Mouse (Mus musculus) liver, embryonic 11.5 days (tissue): ENCODE results near the gene Trarg1. TPM values are rescaled to one million over a fixed set of nuclear protein-coding genes. Genes with fewer than 3 reads are reported as not detected.

Source experiments
- ATAC-seq: fragments of 200-750 bp; cut with Nextera tagmentation; replicated peaks from 2 replicates; pipeline ENCODE4 v1.8.0; 2017; ENCODE audit warnings: moderate number of reproducible peaks, mild to moderate bottlenecking, moderate TSS enrichment, moderate library complexity; ENCODE audit not compliant: low FRiP score
- DNase-seq: peaks from one replicate; pipeline ENCODE4 v3.0.0-alpha.2; 2017; ENCODE audit warnings: low spot score
- H3K27ac ChIP-seq: fragments of 300-500 bp; sonication (generic); 2 replicates; pipeline ENCODE4 v1.5.1; 2014; ENCODE audit warnings: mild to moderate bottlenecking, low read depth, low read length, control low read depth
- H3K27me3 ChIP-seq: fragments of 300-500 bp; sonication (generic); replicated peaks from 2 replicates; pipeline ENCODE4 v1.6.1; 2014; ENCODE audit warnings: low read length, mixed read lengths; ENCODE audit not compliant: control insufficient read depth, insufficient read depth
- H3K36me3 ChIP-seq: fragments of 300-500 bp; sonication (generic); 2 replicates; pipeline ENCODE4 v1.6.1; 2014; ENCODE audit warnings: mild to moderate bottlenecking, low read length, moderate library complexity, mixed read lengths; ENCODE audit not compliant: control insufficient read depth, insufficient read depth
- H3K4me1 ChIP-seq: fragments of 300-500 bp; sonication (generic); replicated peaks from 2 replicates; pipeline ENCODE4 v1.6.1; 2014; ENCODE audit warnings: low read length, mixed read lengths; ENCODE audit not compliant: control insufficient read depth, insufficient read depth
- H3K4me2 ChIP-seq: fragments of 300-500 bp; sonication (generic); 2 replicates; pipeline ENCODE4 v1.6.1; 2014; ENCODE audit warnings: mild to moderate bottlenecking, control low read depth, moderate library complexity
- H3K4me3 ChIP-seq: fragments of 300-500 bp; sonication (generic); 2 replicates; pipeline ENCODE4 v1.5.1; 2014; ENCODE audit warnings: low read depth, low read length, control low read depth
- H3K9ac ChIP-seq: fragments of 300-500 bp; sonication (generic); 2 replicates; pipeline ENCODE4 v1.6.1; 2014; ENCODE audit warnings: low read depth, low read length, control low read depth
- H3K9me3 ChIP-seq: fragments of 300-500 bp; sonication (generic); 2 replicates; pipeline ENCODE4 v1.6.1; 2016; ENCODE audit warnings: low read length, inconsistent platforms, mixed read lengths; ENCODE audit not compliant: control insufficient read depth
- WGBS: fragments of 180-500 bp; shearing (Covaris S2); extraction: QIAGEN DNeasy Blood & Tissue Kit; methylation state at CpG from one replicate; pipeline ENCODE4 v1.1.7; 2014; 5-methylcytosine and 5-hydroxymethylcytosine counted together
- polyA plus RNA-seq: library from polyadenylated mRNA; unstranded; fragments of >200 nt; fragmentation: Nextera tagmentation; extraction: Ambion mirVana; gene quantifications from 2 replicates; pipeline ENCODE4 v1.2.1, GENCODE M21; 2014

Trarg1 gene
- polyA plus RNA-seq, 1 experiment from 2014 or later: 0.07 TPM

- H3K4me1 ChIP-seq: no peaks in the 10 kb centered on the region
- no peak overlapping the region for H3K9ac ChIP-seq
- no peaks in the 10 kb centered on the region for H3K9me3 ChIP-seq
- no peak overlapping the region for H3K4me3 ChIP-seq
- H3K27me3 ChIP-seq: peaks cover 10% of the 10 kb centered on the region
- no peak for ATAC-seq
- no peak overlapping the region for H3K27ac ChIP-seq
- H3K4me2 ChIP-seq: peak overlapping the region; percentile 25; the same call in 1 of the 2 replicates
- WGBS: 9% methylated on average over 9 of the region's 9 CpGs
- no peaks in the 10 kb centered on the region for H3K36me3 ChIP-seq
- peak; percentile 71 for DNase-seq
These were observed 32.1 kb upstream of the Trarg1 start for GRCm38 (mm10) chr11:76647500-76647899.

- DNase-seq (no peak), ATAC-seq (no peak)
- H3K4me1 ChIP-seq: no peaks in the 10 kb centered on the region
- no peak overlapping the region for H3K4me3 ChIP-seq
- no peak overlapping the region for H3K9ac ChIP-seq
- no peak overlapping the region for H3K27ac ChIP-seq
- 49% methylated on average over 14 of the region's 14 CpGs for WGBS
- H3K9me3 ChIP-seq: no peaks in the 10 kb centered on the region
- no peak overlapping the region for H3K4me2 ChIP-seq
- H3K27me3 ChIP-seq: peaks cover 6% of the 10 kb centered on the region
- H3K36me3 ChIP-seq: no peaks in the 10 kb centered on the region
These were observed 28.6 kb upstream of the Trarg1 start for GRCm38 (mm10) chr11:76650862-76651560.

GRCm38 (mm10) chr11:76652838-76653334 is 26.7 kb upstream of the Trarg1 start:
- 52% methylated on average over 3 of the region's 3 CpGs for WGBS
- H3K36me3 ChIP-seq: no peaks in the 10 kb centered on the region
- no peak for DNase-seq
- H3K9ac ChIP-seq: no peak overlapping the region
- no peaks in the 10 kb centered on the region for H3K9me3 ChIP-seq
- no peak for ATAC-seq
- no peaks in the 10 kb centered on the region for H3K4me1 ChIP-seq
- H3K4me3 ChIP-seq: no peak overlapping the region
- no peak overlapping the region for H3K27ac ChIP-seq
- no peaks in the 10 kb centered on the region for H3K27me3 ChIP-seq
- no peak overlapping the region for H3K4me2 ChIP-seq

GRCm38 (mm10) chr11:76655106-76655505 is 24.5 kb upstream of the Trarg1 start:
- Histone ChIP-seq H3K9ac (no peak overlapping the region), H3K4me3 (peak overlapping the region; percentile 20; the same call in 1 of the 2 replicates), H3K4me1 (no peaks in the 10 kb centered on the region), H3K36me3 (no peaks in the 10 kb centered on the region), H3K4me2 (peak overlapping the region; percentile 48), H3K9me3 (no peaks in the 10 kb centered on the region), H3K27ac (no peak overlapping the region), H3K27me3 (no peaks in the 10 kb centered on the region)
- no peak for DNase-seq
- no peak for ATAC-seq
- 7% methylated on average over 10 of the region's 10 CpGs for WGBS

GRCm38 (mm10) chr11:76657450-76657970 is 22.1 kb upstream of the Trarg1 start:
- no peak overlapping the region for H3K27ac ChIP-seq
- DNase-seq: no peak
- no peak overlapping the region for H3K4me2 ChIP-seq
- no peak for ATAC-seq
- no peaks in the 10 kb centered on the region for H3K9me3 ChIP-seq
- 62% methylated on average over 4 of the region's 4 CpGs for WGBS
- H3K4me1 ChIP-seq: no peaks in the 10 kb centered on the region
- H3K4me3 ChIP-seq: no peak overlapping the region
- no peaks in the 10 kb centered on the region for H3K36me3 ChIP-seq
- H3K9ac ChIP-seq: no peak overlapping the region
- H3K27me3 ChIP-seq: no peaks in the 10 kb centered on the region

- H3K27ac ChIP-seq: no peak overlapping the region
- H3K9ac ChIP-seq: no peak overlapping the region
- no peaks in the 10 kb centered on the region for H3K4me1 ChIP-seq
- ATAC-seq (no peak), DNase-seq (no peak)
- no peak overlapping the region for H3K4me3 ChIP-seq
- no peak overlapping the region for H3K4me2 ChIP-seq
- H3K9me3 ChIP-seq: no peaks in the 10 kb centered on the region
- WGBS: 67% methylated on average over 14 of the region's 14 CpGs
- H3K27me3 ChIP-seq: no peaks in the 10 kb centered on the region; the same call in 1 of the 2 replicates
- H3K36me3 ChIP-seq: no peaks in the 10 kb centered on the region
These were observed 20.3 kb upstream of the Trarg1 start for GRCm38 (mm10) chr11:76659138-76659930.

GRCm38 (mm10) chr11:76661790-76662468 is 17.7 kb upstream of the Trarg1 start:
- Histone ChIP-seq H3K9ac (no peak overlapping the region), H3K4me1 (no peaks in the 10 kb centered on the region; the same call in 1 of the 2 replicates), H3K36me3 (no peaks in the 10 kb centered on the region), H3K27me3 (peaks cover 26% of the 10 kb centered on the region), H3K27ac (no peak overlapping the region), H3K4me2 (no peak overlapping the region), H3K9me3 (no peaks in the 10 kb centered on the region), H3K4me3 (no peak overlapping the region)
- no peak for ATAC-seq
- 47% methylated on average over 7 of the region's 7 CpGs for WGBS
- no peak for DNase-seq

- no peak overlapping the region for H3K9ac ChIP-seq
- H3K27me3 ChIP-seq: peaks cover 53% of the 10 kb centered on the region
- H3K4me3 ChIP-seq: peak overlapping the region; percentile 33
- DNase-seq (no peak), ATAC-seq (no peak)
- H3K4me1 ChIP-seq: no peaks in the 10 kb centered on the region; the same call in 1 of the 2 replicates
- H3K27ac ChIP-seq: no peak overlapping the region
- peak overlapping the region; percentile 59 for H3K4me2 ChIP-seq
- no peaks in the 10 kb centered on the region for H3K36me3 ChIP-seq
- WGBS: 9% methylated on average over 35 of the region's 35 CpGs
- no peaks in the 10 kb centered on the region for H3K9me3 ChIP-seq
These were observed 13.5 kb upstream of the Trarg1 start for GRCm38 (mm10) chr11:76666002-76666649.
